Mouse (Mus musculus) liver, embryonic 14.5 days (tissue): Measurements from ENCODE around the gene Gal3st2.
"Not testable (repeated sequence)": the region's sequence is repeated elsewhere in the genome, so short reads cannot be mapped to it uniquely, and the experiment has no call there.

Experiments used
- CTCF ChIP-seq: IDR thresholded peaks from 2 replicates; pipeline ENCODE4 v1.5.1; 2016; ENCODE audit warnings: antibody characterized with exemption, low read depth, control low read depth
- EP300 ChIP-seq: IDR thresholded peaks from 2 replicates; pipeline ENCODE4 v1.6.1; 2016; ENCODE audit warnings: antibody characterized with exemption, low read depth

GRCm38 (mm10) chr1:93881778-93882177 lies 20.7 kb downstream of the Gal3st2 start:
- not testable (repeated sequence) for TF ChIP-seq CTCF, EP300
